Mouse (Mus musculus) gastrocnemius, postnatal 4 days (tissue): ENCODE data around the gene Rara. TPM values are rescaled to one million over a fixed set of nuclear protein-coding genes. Genes with fewer than 3 reads are reported as not detected.
"Not testable (repeated sequence)": the region's sequence is repeated elsewhere in the genome, so short reads cannot be mapped to it uniquely, and the experiment has no call there.

Experiments used
- DNase-seq, 2 experiments: peaks; one replicate each; pipeline ENCODE4 v3.0.0; 2021 to 2022; ENCODE audit warnings: low spot score in 2 of 2, mixed read lengths in 2 of 2
- long read RNA-seq, 2 experiments: library from polyadenylated mRNA; stranded (forward); transcript quantifications; one replicate each; pipeline ENCODE4 v2.0.0; 2021
- total RNA-seq, 2 experiments: library from RNA; stranded (reverse); gene quantifications; 2 replicates each; pipeline ENCODE4 v1.2.3; 2021

The Rara gene
- total RNA-seq: 10 to 100 TPM; 44.6 to 45.9 TPM
- long read RNA-seq, experiment 1, transcript Rara-202 (8 exons, 3,238 nt): major isoform, 7 of 28 reads
- long read RNA-seq, experiment 1, transcript Rara-204 (9 exons, 2,469 nt): minor isoform, 6 of 28 reads
- long read RNA-seq, experiment 1, partial matches to known transcripts: 11 of 28 reads
- long read RNA-seq, experiment 1, other reads (novel, unspliced or antisense): 4 of 28 reads
- long read RNA-seq, experiment 2, transcript Rara-204 (9 exons, 2,469 nt): major isoform, 11 of 34 reads
- long read RNA-seq, experiment 2, partial matches to known transcripts: 10 of 34 reads
- long read RNA-seq, experiment 2, other reads (novel, unspliced or antisense): 8 of 34 reads

GRCm38 (mm10) chr11:98927438-98928076, at the start of gene Rara:
TSS of gene Rara (plus strand) at chr11:98927818.
- DNase-seq: no peak

- DNase-seq: no peak
Observed at GRCm38 (mm10) chr11:98887703-98888102, 39.9 kb upstream of the Rara start.

GRCm38 (mm10) chr11:98889077-98889476, 38.5 kb upstream of the Rara start:
- DNase-seq: no peak

GRCm38 (mm10) chr11:98889977-98890376, 37.6 kb upstream of the Rara start:
- DNase-seq: no peak

- no peak for DNase-seq
Observed at GRCm38 (mm10) chr11:98892426-98892825, 35.2 kb upstream of the Rara start.

- DNase-seq: no peak
Observed at GRCm38 (mm10) chr11:98900529-98901125, 27.0 kb upstream of the Rara start.

GRCm38 (mm10) chr11:98902621-98903245, 24.9 kb upstream of the Rara start:
- no peak for DNase-seq

- DNase-seq: no peak
Observed at GRCm38 (mm10) chr11:98904577-98904976, 23.0 kb upstream of the Rara start.

GRCm38 (mm10) chr11:98905033-98905432, 22.6 kb upstream of the Rara start:
- DNase-seq: no peak

GRCm38 (mm10) chr11:98905583-98905982, 22.0 kb upstream of the Rara start:
- no peak for DNase-seq

- DNase-seq: no peak
Observed at GRCm38 (mm10) chr11:98907063-98907436, 20.6 kb upstream of the Rara start.

- peak; percentile 86 to 97 for DNase-seq
Observed at GRCm38 (mm10) chr11:98907437-98908173, 20.0 kb upstream of the Rara start, which contains the start of gene Cdc6. TSS of gene Cdc6 (plus strand) at chr11:98907801.

- DNase-seq: peak in 1 of 2 experiments; percentile 66
Observed at GRCm38 (mm10) chr11:98909654-98910053, 18.0 kb upstream of the Rara start.

- DNase-seq: no peak
Observed at GRCm38 (mm10) chr11:98910415-98910814, 17.2 kb upstream of the Rara start.

GRCm38 (mm10) chr11:98911498-98911897, 16.1 kb upstream of the Rara start:
- DNase-seq: no peak

- no peak for DNase-seq
Observed at GRCm38 (mm10) chr11:98914196-98914595, 13.4 kb upstream of the Rara start.

- not testable (repeated sequence) for DNase-seq
Observed at GRCm38 (mm10) chr11:98916376-98916775, 11.2 kb upstream of the Rara start.

GRCm38 (mm10) chr11:98917428-98918005, 10.1 kb upstream of the Rara start:
- DNase-seq: no peak

GRCm38 (mm10) chr11:98918231-98918630, 9.4 kb upstream of the Rara start:
- peak in 1 of 2 experiments; percentile 37 for DNase-seq

- no peak for DNase-seq
Observed at GRCm38 (mm10) chr11:98919009-98919408, 8.6 kb upstream of the Rara start.

- peak in 1 of 2 experiments; percentile 83 for DNase-seq
Observed at GRCm38 (mm10) chr11:98921813-98922212, 5.8 kb upstream of the Rara start.
